Mouse (Mus musculus): ENCODE measurements at regions not wholly inside any gene's neighbourhood (a gene's known extent, or its start where the extent isn't known, plus 50 kb on each side); places are given as distances from the start of the nearest gene placed in this dataset.
A peak's percentile ranks its signal among the peaks of the same experiment; 100 is the strongest.
"Not testable (repeated sequence)": the region's sequence is repeated elsewhere in the genome, so short reads cannot be mapped to it uniquely, and the experiment has no call there.

DNA sequence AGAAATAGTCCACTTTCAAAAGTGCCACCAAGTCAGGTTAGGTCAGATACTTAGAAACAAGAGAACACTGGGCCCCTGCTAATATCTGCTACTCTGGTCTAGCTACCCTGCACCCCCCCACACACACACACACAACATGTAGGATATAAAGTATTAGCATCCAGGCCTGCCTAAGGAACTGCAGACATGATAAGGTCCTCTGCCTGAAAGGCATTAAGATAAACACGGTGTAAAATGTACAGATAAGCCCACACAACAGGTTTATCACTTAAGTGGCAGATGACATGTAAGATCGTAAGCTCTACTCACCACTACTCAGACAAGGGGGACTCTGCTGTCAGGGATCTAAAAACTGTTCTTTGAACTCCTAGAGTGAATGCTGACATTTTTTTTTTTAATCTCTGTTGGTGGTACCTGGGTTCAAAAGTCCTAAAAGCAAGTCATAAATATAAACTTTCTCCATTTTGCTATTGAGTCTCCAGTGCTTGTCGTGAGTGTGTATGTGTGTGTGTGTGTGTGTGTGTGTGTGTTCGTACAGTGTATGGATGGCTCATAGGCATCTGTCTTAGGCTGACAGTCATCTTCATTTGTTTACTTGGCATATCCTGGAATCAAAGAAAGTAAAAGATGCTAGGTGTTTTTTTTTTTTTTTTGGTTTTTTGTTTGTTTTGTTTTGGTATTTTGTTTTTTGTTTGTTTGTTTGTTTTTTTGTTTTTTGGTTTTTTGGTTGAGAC lies 52.2 kb downstream of the Gm9817 start:
- peak; percentile 66 for DNase-seq (ENCODE audit: low spot score)

- DNase-seq (ENCODE audit: low spot score) = peak; percentile 65
Measured at GRCm38 (mm10) chr13:45140616-45141015, 62.1 kb downstream of the Gm9817 start.

DNA sequence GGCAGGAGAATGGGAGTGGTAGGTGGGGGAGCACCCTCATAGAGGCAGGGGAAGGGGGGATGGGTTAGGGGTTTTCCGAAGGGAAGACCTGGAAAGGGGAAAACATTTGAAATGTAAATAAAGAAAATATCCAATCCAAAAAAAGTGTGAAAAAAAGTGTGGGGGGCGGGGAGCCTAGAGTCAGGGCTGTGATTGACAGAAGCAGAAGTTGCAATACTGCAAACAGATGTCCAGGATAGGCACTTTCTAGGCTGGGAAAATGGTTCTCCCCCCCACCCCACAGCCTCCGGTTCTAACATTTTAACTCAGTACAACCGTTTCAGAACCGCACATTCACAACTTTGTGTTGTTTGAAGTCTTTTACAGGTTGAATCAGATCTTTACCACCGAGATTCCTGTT lies 66.6 kb downstream of the Gm9817 start:
- no peak for DNase-seq (ENCODE audit: low spot score)

DNA sequence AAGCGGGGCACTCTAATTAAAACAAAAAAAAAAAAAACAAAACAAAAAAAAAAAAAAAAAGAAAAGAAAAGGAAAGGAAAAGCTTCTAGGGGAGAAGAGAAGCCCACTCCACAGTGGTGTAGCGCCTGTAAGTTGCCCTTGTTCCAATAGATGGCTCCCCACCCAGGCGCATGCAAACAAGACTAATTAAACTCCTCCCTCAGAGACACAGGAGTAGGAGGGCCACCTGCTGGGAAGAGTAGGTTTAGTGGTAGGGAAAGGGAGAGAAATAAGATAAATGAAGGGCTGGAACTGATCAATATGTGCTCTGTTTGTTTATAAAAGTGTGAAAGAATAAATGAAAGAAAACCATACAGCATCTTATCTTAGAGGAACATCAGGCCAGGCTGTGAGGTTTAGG lies 77.7 kb downstream of the Gm9817 start:
- no peak for DNase-seq (ENCODE audit: low spot score)

DNA sequence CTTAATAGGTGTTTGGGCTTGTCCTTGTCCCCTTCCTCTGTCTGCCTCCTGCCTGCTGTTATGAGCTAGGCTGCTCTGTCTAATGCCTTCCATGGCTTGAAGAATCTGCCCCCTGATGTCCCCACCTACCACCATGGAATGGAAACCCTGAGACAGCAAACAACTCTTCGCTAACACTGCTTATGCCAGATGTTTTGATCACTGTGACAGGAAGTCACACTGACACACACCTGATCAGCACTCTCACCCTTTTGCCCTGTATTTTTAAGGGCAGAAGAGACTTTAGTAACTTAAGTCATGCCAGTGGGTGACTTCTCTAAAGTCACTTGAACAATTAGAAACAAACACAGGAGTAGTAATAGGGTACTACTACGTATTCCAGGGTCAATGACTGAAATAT lies 78.5 kb downstream of the Gm9817 start:
- DNase-seq (ENCODE audit: low spot score) = no peak

GRCm38 (mm10) chr13:45160281-45160680 lies 81.8 kb downstream of the Gm9817 start:
- DNase-seq (ENCODE audit: low spot score) = no peak

DNA sequence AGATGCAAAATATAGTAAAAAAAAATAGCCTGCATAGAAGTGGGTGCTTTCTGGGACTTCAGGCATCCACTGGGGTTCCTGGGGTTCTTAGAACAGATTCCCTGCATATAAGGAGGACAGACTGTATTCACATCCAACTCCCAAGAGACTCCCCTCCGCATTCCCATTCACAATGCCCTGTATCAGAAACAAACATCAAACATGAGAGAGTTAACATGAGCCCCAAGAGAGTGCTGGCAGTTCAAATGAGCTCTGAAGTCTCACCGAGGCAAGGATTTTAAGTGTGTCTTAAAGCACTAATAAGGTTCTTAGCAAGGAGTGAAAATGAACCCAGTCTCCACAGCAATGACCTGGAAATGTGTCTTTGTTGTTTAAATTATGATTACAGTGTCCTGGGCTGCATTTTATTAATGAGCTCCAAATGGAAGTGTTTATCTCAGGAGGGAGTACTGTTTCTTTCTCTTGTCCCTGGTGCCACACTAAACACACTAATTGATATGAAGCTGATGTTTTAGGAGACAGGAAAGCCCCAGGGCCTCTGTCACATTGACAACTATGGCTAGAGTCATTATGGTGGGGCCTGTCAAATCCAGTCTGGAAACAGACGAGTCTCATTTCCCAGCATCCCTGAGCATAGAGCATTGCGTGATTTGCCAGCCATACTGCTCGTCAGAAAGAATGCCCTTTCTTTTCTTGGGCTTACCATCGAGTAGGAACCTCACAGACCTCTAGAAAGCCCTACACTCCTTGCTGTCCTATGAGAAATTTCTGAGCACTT lies 85.7 kb downstream of the Gm9817 start:
- no peak for DNase-seq (ENCODE audit: low spot score)

GRCm38 (mm10) chr13:45165159-45165558 lies 86.7 kb downstream of the Gm9817 start:
- DNase-seq (ENCODE audit: low spot score) = no peak

DNA sequence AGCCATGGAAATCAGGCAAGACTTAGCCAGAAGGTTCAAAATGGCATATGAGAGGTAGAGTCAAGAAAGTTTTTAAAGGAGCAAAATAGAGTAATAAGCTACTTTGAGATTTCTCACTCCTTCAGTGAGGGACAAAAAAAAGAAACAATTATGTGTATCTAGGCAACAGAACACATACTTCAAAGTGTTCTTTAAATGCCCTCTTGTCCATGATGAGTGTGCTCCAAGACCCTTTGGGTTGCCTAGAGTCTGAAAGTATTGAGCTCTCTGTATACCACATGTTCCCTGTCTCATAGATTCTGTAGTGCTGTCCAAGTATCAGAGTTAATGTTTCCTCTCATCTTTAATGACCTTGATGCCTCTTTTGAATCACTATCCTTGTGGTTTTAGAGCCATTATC lies 91.2 kb downstream of the Gm9817 start:
- no peak for DNase-seq (ENCODE audit: low spot score)

GRCm38 (mm10) chr13:45173139-45173538 lies 94.6 kb downstream of the Gm9817 start:
- DNase-seq (ENCODE audit: low spot score) = no peak

DNA sequence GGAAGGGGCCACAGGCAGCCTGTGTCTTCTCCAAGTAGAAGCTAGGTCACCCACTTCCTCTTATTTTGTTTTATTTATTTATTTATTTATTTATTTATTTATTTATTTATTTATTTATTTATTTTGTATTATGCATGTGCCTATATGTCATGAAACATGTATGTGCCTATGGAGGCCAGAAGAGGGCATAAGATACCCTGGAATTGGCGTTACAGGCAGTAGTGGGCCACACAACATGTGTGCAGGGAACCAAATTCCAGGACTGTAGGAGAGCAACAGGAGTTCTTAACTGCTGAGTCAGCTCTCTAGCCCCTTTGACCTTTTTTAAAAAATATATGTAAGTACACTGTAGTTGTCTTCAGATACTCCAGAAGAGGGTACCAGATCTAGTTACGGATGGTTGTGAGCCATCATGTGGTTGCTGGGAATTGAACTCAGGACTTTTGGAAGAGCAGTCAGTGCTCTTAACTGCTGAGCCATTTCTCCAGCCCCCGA lies 97.3 kb downstream of the Gm9817 start:
- DNase-seq (ENCODE audit: low spot score) = not testable (repeated sequence)

DNA sequence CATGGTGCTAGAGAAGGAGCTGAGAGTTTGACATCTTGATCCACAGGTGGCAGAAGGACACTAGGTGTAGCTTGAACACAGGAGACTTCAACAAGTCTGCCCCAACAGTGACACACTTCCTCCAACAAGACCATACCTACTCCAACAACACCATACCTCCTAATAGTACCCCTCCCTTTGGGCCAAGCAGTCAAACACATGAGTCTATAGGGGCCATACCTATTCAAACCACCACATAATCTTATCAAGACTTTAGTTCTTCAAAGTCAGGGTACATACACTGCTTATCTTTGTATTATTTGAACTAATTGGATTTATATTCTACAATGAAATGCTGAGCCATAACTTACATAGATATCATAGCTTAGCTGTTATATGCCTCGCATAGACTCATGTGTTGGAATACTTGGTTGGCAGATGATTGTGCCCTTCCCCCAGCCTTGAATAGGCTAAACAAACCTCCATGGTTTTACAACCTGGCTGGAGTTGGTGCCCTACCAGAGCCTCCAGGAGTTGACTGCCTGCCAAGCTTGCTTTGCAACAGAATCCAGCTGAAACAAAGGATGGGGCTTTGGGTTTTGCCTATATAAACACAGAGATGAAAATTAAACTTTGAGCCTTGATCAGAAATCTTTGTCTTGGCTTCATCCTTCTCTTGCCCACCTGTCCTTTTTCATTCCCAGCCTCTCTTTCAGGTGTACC lies 103.2 kb downstream of the Gm9817 start:
- no peak for DNase-seq (ENCODE audit: low spot score)

DNA sequence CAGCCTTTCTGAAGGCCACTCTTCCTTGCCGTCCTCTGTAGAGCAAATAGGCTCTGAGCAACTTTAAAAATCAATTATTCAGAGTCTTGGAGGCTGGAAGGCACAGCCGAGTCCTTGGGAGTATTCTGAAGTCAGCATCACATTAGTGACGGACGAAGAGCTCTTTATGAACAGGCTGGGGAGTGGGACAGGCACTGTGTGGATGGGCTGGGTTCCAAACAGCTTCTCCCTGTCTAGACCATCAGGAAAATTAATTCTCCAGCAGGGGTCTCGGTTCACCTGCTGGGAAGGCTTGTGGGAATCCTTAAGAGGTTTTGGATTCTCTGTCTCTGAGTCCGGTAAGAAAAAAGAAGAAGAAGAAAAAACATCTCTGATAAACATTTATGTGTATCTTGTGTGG lies 110.9 kb downstream of the Gm9817 start:
- DNase-seq (ENCODE audit: low spot score) = no peak

DNA sequence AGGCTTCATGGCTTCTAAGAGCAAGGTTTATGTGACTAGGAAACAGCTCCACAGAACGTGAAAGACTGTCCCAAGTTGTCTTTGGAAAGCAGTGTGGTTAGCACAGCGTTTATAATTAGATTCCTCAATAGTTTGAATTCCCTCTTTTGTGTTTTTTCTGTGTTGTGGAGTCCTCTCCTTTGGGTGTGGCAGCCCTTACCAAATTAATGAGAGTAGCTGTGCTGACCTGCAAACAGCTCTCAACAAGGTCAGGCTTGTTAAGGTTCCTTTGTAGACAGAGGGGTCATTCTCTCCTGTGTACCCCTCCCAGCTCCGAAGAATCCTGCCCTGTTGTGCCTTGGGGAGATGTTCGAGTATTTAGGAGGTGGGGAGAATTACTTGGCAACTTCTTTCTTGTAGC lies 111.7 kb downstream of the Gm9817 start:
- no peak for DNase-seq (ENCODE audit: low spot score)

DNA sequence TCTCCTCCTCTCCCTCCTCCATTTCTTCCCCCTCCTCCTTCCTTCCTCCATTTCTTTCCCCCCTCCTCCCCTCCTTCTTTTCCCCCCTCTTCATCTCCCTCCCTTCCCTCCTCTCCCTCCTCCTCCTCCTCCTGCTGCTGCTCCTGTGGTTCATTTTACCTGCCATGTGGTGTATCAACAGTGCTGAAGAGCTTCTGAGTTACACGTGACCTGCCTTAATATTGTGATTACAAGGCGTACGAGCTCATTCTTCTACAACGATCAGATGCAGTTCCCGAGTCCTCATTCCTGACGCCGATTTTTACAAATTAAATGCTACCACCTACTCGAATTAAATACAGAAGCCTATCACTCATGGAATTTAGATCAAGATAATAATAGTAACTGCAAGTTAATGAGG lies 113.6 kb downstream of the Gm9817 start:
- DNase-seq (ENCODE audit: low spot score) = no peak

GRCm38 (mm10) chr13:45195562-45195961 lies 117.1 kb downstream of the Gm9817 start:
- DNase-seq (ENCODE audit: low spot score) = no peak

- DNase-seq (ENCODE audit: low spot score) = no peak
Measured at GRCm38 (mm10) chr13:45196363-45196762, 117.9 kb downstream of the Gm9817 start.

GRCm38 (mm10) chr13:45200511-45201120 lies 122.1 kb downstream of the Gm9817 start:
- DNase-seq (ENCODE audit: low spot score) = no peak

DNA sequence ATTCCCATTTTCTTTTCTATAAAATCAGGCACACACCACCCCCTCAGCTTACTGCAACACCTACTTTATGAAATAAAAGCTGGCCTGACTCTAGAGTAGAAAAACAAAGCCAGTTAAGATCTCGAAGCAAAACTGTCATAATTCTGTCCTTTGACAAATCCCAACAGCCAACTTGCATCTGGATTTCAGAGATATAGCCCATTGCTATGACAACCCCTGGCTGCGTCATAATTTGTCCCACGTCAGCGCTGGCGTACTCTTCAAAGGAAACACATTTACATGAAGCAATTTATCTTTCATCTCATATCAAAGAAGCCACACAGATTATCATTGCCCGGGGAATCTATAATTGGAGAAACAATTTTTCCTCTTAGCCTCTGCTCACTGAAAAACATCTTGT lies 126.4 kb downstream of the Gm9817 start:
- no peak for DNase-seq (ENCODE audit: low spot score)

GRCm38 (mm10) chr13:45208540-45209197 lies 130.2 kb downstream of the Gm9817 start:
- no peak for DNase-seq (ENCODE audit: low spot score)

- DNase-seq (ENCODE audit: low spot score) = no peak
Measured at GRCm38 (mm10) chr13:45211241-45211640, 132.7 kb downstream of the Gm9817 start.

Measured in c-Kit-positive CD71-positive TER-119-positive erythroid progenitor cells, embryonic 14.5 days (primary cell).